Mouse (Mus musculus) heart, postnatal 4 days (tissue): ENCODE results near the gene Stx8. TPM values are rescaled to one million over a fixed set of nuclear protein-coding genes. Genes with fewer than 3 reads are reported as not detected.

Experiments used
- DNase-seq: peaks from one replicate; pipeline ENCODE4 v3.0.0; 2021
- total RNA-seq, 2 experiments: library from RNA; stranded (reverse); gene quantifications; 2 replicates each; pipeline ENCODE4 v1.2.3; 2021

The Stx8 gene
- total RNA-seq, 2 experiments from 2014 or later, result 34.7 to 35.8 TPM

- no peak for DNase-seq
These were observed 235.1 kb downstream of the Stx8 start for GRCm38 (mm10) chr11:68201063-68201462.

- no peak for DNase-seq
These were observed 235.9 kb downstream of the Stx8 start for GRCm38 (mm10) chr11:68201811-68202459.

- DNase-seq, result no peak
These were observed 236.6 kb downstream of the Stx8 start for GRCm38 (mm10) chr11:68202561-68202960.

GRCm38 (mm10) chr11:68203658-68204315, 237.8 kb downstream of the Stx8 start:
- DNase-seq, result no peak

GRCm38 (mm10) chr11:68204407-68204806, 238.4 kb downstream of the Stx8 start:
- no peak for DNase-seq

GRCm38 (mm10) chr11:68205572-68206229, 239.7 kb downstream of the Stx8 start:
- no peak for DNase-seq

GRCm38 (mm10) chr11:68208023-68208422, 242.0 kb downstream of the Stx8 start:
- no peak for DNase-seq

- DNase-seq, result no peak
These were observed 242.6 kb downstream of the Stx8 start for GRCm38 (mm10) chr11:68208582-68208981.

- no peak for DNase-seq
These were observed 243.5 kb downstream of the Stx8 start for GRCm38 (mm10) chr11:68209506-68209905.

- no peak for DNase-seq
These were observed 244.7 kb downstream of the Stx8 start for GRCm38 (mm10) chr11:68210714-68211113.

- peak; percentile 84 for DNase-seq
These were observed 246.1 kb downstream of the Stx8 start for GRCm38 (mm10) chr11:68211924-68212578.

- DNase-seq, result no peak
These were observed 247.9 kb downstream of the Stx8 start for GRCm38 (mm10) chr11:68213896-68214295.

- no peak for DNase-seq
These were observed 248.7 kb downstream of the Stx8 start for GRCm38 (mm10) chr11:68214496-68215205.

GRCm38 (mm10) chr11:68215206-68215912, 249.4 kb downstream of the Stx8 start:
- DNase-seq, result peak; percentile 49

- no peak for DNase-seq
These were observed 250.0 kb downstream of the Stx8 start for GRCm38 (mm10) chr11:68216041-68216440.

GRCm38 (mm10) chr11:68220733-68221132, 254.7 kb downstream of the Stx8 start:
- DNase-seq, result no peak

- DNase-seq, result no peak
These were observed 256.2 kb downstream of the Stx8 start for GRCm38 (mm10) chr11:68222209-68222608.

- no peak for DNase-seq
These were observed 257.1 kb downstream of the Stx8 start for GRCm38 (mm10) chr11:68223143-68223542.

GRCm38 (mm10) chr11:68226654-68227057, 260.7 kb downstream of the Stx8 start:
- DNase-seq, result no peak

- no peak for DNase-seq
These were observed 261.8 kb downstream of the Stx8 start for GRCm38 (mm10) chr11:68227837-68228236.

GRCm38 (mm10) chr11:68228941-68229665, 263.1 kb downstream of the Stx8 start:
- no peak for DNase-seq
